Mouse (Mus musculus) neutrophil, adult 5-6 weeks (primary cell): ENCODE results near the gene Tarbp1. TPM values are rescaled to one million over a fixed set of nuclear protein-coding genes. Genes with fewer than 3 reads are reported as not detected.
"Not testable (repeated sequence)": the region's sequence is repeated elsewhere in the genome, so short reads cannot be mapped to it uniquely, and the experiment has no call there.

Experiments used
- ATAC-seq: fragments of 151-379, 151-347 bp; 2 replicates; pipeline ENCODE4 v1.8.0; 2017; ENCODE audit warnings: mild to moderate bottlenecking, moderate TSS enrichment; ENCODE audit not compliant: insufficient number of reproducible peaks, poor library complexity, low FRiP score, severe bottlenecking; ENCODE audit errors: extremely low read depth
- total RNA-seq: library from RNA; stranded (forward); fragments of 200-1000 nt; gene quantifications from 2 replicates; pipeline ENCODE4 v1.2.3, GENCODE M21; 2017

Tarbp1 gene
- total RNA-seq, 1 experiment from 2014 or later, result 3.1 TPM

DNA sequence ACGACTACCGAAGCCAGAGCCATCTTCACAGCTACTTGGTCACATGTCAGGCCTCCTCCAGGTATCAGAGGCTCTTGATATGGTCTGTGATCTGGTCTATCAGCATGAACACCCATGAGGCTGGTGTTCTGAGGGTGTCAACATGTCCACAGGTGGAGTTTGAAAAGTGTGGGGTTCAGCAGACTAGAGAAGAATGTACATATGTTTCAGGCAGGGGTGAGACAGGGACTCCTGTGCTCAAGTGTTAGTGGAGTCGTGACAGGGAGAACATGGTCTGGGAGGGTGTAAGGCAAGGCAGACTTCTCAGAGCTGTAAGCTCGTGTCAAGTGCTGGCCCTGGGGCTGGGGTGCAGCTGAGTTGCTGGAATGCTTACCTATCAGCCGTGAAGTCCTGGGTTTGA is 22.1 kb upstream of the Tarbp1 start:
- ATAC-seq, result no peak

- no peak for ATAC-seq
These were observed 20.6 kb upstream of the Tarbp1 start for GRCm38 (mm10) chr8:126495461-126495860.

GRCm38 (mm10) chr8:126494160-126495110 is 19.6 kb upstream of the Tarbp1 start:
- peak; percentile 37; the same call in 1 of the 2 replicates for ATAC-seq

DNA sequence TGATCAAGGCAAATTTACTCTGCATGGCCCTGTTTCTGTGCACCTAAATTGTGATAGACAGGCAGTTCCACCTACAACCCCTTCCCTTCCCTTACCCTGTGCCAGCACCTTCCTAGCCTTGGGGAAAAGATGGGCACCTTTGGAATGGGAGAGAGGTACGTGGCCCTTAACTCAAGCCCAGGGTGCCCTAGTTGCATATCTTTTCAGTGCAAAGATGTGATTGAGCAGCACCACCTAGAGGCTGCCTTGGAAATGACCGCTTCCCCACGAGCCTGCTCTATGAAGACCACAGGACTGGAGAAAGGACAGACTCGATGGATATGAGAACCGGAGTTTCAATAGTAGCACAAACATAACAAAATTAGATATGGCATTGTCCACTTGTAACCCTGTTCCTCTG is 8.1 kb upstream of the Tarbp1 start:
- peak; percentile 68 for ATAC-seq

DNA sequence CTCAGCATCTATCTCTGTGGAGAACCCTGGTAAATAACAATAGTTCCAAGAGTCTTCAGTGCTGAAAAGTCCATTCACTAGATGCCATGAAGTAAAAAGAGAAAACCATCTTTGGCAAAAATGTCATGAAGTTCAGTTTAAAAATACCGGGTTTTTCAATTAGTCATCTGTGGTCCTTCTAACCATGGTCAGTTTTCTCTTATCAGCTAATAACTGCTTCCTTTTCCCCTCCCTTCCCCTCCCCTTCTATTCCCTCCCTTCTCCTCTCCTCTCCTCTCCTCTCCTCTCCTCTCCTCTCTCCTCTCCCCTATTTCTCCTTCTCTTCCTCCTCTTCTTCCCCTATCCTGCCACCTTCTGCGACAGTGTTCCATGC is 7.5 kb upstream of the Tarbp1 start:
- no peak for ATAC-seq

DNA sequence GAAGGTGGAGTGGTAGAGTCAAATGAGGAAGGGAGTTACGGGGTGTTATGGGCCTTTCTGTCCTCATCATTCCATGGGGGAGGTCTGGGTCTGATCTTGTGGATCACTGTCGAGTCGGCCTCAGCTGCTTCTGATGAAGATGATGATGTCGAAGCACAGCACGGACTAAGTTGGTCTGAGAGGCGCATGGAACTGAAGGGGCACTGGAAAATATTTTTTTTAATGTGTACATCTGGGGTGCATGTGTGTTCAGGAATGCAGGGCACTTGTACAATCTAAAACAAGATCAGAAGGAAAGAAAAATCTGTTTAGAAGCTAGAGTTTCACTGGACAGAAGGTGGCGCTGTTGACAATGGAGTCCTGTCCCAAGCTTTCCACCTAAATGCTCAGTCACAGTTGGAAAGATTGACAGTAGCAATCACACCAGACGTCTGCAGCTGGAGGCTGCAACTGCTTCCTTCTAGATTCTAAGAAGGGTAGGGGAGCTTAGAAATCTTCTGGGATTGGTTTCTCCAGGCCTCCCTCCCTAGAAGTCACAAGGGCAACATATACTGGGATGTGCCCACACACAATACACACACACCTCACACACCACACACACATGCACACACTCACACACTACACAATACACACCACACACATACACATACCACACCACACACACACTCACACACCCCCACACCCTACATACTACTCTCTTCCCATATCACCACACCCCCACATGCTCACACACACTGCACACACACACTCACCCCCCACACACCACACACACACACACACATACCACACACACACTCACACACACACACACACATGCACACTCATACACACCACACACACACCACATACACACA is 6.9 kb upstream of the Tarbp1 start:
- no peak for ATAC-seq

- no peak for ATAC-seq
These were observed 5.5 kb upstream of the Tarbp1 start for GRCm38 (mm10) chr8:126480366-126480765.

DNA sequence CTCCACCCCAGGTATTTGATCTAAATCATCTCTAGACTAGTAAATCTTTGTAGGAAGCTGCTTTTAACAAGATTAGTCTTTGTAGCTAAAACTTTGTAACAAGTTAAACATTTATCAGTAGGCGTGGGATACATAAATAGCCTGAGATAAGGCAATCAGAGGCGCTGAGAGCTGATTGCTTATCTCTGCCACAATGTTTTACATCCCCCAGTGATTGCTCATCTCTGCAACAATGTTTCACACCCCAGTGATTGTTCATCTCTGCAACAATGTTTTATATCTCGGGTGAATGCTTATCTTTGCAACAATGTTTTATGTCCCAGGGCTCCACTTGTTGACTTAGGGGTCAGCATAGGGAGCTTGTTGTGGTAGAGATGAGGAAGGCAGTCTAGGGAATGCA is 3.8 kb upstream of the Tarbp1 start:
- no peak for ATAC-seq

GRCm38 (mm10) chr8:126476151-126476855 is 1.4 kb upstream of the Tarbp1 start:
- peak; percentile 27; the same call in 1 of the 2 replicates for ATAC-seq

- ATAC-seq, result not testable (repeated sequence)
These were observed 873 bp upstream of the Tarbp1 start for GRCm38 (mm10) chr8:126475738-126476137.

- no peak for ATAC-seq
These were observed 1.0 kb downstream of the Tarbp1 start for GRCm38 (mm10) chr8:126473802-126474298.

GRCm38 (mm10) chr8:126464071-126464470 is 10.8 kb downstream of the Tarbp1 start:
- ATAC-seq, result no peak

DNA sequence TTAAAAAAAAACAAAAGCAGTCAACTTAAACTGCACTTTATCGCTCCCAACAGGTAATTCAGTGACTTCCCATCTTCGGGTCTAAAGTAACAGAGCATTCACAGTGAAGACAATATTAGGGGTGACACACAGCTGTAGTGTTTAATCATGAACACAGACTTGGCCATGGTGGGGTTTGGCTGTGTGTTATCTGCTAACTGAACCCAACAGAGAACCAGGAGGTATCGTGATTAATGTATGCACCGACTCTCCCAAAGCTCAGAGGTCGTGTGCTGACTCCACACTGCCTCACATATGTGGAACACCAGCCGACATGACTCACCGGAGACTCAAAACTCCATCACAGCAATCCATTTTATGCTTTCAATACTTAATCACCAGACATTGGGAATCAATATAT is 13.1 kb downstream of the Tarbp1 start:
- ATAC-seq, result no peak

GRCm38 (mm10) chr8:126460274-126460673 is 14.6 kb downstream of the Tarbp1 start:
- ATAC-seq, result peak; percentile 38; the same call in 1 of the 2 replicates

DNA sequence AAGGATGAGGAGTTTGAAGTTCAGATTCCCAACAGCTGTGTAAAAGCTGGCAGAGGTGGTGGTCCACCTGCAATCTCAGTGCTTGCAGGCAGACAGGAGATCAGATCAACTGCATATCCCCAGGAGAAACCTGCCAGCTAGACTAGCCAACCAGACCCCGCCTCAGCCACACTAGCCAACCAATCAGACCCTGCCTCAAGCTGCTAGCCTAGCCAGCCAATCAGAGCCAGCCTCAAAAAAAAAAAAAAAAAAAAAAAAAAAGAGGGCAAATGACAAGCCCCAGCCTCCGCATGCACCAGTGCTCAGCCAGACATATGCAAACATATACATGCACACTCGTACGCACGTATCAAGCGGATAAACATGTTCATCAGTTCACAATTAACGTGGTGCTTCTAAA is 19.5 kb downstream of the Tarbp1 start:
- ATAC-seq, result no peak

DNA sequence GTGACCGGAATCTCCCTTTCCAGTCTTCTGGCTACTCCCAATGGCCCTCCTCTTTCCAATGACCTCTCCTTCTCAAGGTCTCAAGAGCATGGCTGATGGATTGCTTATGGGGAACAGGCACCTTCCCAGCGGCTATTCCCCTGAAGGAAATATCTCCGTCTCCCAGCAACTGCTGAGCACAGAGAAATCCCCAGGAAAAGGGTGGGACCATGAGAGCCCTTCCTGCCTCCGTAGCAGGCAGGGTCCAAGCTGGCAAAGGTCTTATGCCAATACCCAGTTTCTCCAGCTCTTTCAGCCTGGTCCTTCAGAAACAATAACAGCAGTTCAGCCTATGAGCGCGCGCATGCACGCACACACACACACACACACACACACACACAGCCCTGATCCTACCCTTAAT is 23.7 kb downstream of the Tarbp1 start:
- no peak for ATAC-seq

GRCm38 (mm10) chr8:126438937-126439336 is 35.9 kb downstream of the Tarbp1 start:
- ATAC-seq, result no peak

DNA sequence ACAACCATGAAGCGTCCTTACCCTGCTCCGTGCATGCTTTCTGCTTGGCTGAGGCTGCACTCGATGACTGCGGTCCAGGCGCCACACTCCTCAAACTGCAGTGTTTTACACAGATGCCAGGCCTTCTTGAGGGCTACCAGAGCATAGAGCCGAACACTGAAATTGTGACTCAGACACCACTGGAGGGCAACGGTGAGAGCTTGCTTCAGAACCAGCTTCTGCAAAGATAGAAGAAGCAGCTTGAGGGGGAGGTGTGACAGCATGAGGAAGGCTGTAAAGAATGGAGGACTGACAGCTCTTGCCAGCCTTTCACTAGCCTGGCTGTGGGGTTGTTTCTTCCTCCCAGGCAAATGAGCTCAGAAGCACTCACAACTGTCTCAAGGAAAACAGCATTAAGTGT is 41.0 kb downstream of the Tarbp1 start:
- ATAC-seq, result no peak

DNA sequence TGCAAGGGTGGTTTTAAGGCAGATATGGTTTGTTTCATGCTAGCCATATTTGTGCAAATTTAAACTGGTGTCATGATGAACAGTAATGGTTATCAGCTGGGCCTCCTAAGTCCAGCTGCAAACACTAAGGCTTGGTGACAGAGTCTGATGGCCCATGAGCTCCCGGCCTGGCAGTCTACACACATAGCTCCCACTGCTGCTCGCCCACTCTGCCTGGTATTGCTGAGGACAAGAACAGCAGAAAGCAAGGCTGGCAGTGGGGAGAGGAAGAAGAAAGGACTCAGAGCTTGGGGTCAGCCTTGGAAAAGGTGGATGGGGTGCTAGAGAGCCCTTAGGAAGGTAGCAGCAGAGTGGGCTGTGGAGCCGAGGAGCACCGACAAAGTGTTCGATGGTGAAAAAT is 45.2 kb downstream of the Tarbp1 start:
- no peak for ATAC-seq
